Mouse (Mus musculus): ENCODE results near the gene Olfr457. TPM values are rescaled to one million over a fixed set of nuclear protein-coding genes. Genes with fewer than 3 reads are reported as not detected.

Olfr457 gene
- polyA plus RNA-seq (2017; shearing (Covaris generic)): 0.55 TPM

GRCm38 (mm10) chr6:42476235-42476634 lies at the start of gene Olfr457:
Gene Olfr457 (minus strand): TSS chr6:42476335.

GRCm38 (mm10) chr6:42487114-42487513 lies 11.0 kb upstream of the Olfr457 start, which contains the start of gene Olfr456:
Gene Olfr456 (minus strand): TSS chr6:42487214.

GRCm38 (mm10) chr6:42465096-42465495 lies 11.0 kb downstream of the Olfr457 start, which contains the start of gene Olfr458:
Gene Olfr458 (minus strand): TSS chr6:42465196.

GRCm38 (mm10) chr6:42434446-42434845 lies 41.7 kb downstream of the Olfr457 start, which contains the start of gene Tas2r126:
Gene Tas2r126 (plus strand): TSS chr6:42434535.

Other genes with a start within 250 kb of the Olfr457 start
- 7.2 TPM for gene Gstk1, start 230.4 kb downstream of the Olfr457 start, polyA plus RNA-seq (2017; shearing (Covaris generic))
- gene Tmem139, start 214.4 kb downstream of the Olfr457 start, polyA plus RNA-seq (2017; shearing (Covaris generic)): not detected
- 37.6 TPM for gene Casp2, start 211.3 kb downstream of the Olfr457 start, polyA plus RNA-seq (2017; shearing (Covaris generic))
- gene Clcn1, start 189.7 kb downstream of the Olfr457 start, polyA plus RNA-seq (2017; shearing (Covaris generic)): not detected
- not detected for gene Fam131b, start 151.7 kb downstream of the Olfr457 start, polyA plus RNA-seq (2017; shearing (Covaris generic))
- 202 TPM for gene Zyx, start 126.7 kb downstream of the Olfr457 start, polyA plus RNA-seq (2017; shearing (Covaris generic))
- 0.76 TPM for gene Epha1, start 103.1 kb downstream of the Olfr457 start, polyA plus RNA-seq (2017; shearing (Covaris generic))
- gene Tas2r143, start 76.1 kb downstream of the Olfr457 start, polyA plus RNA-seq (2017; shearing (Covaris generic)): not detected
- not detected for gene Tas2r135, start 70.9 kb downstream of the Olfr457 start, polyA plus RNA-seq (2017; shearing (Covaris generic))
- not detected for gene Tas2r126, start 41.8 kb downstream of the Olfr457 start, polyA plus RNA-seq (2017; shearing (Covaris generic))
- gene Olfr458, start 11.1 kb downstream of the Olfr457 start, polyA plus RNA-seq (2017; shearing (Covaris generic)): not detected
- gene Olfr456, start 10.9 kb upstream of the Olfr457 start, polyA plus RNA-seq (2017; shearing (Covaris generic)): not detected
- not detected for gene Olfr455, start 71.3 kb upstream of the Olfr457 start, polyA plus RNA-seq (2017; shearing (Covaris generic))
- not detected for gene Tcaf3, start 121.4 kb upstream of the Olfr457 start, polyA plus RNA-seq (2017; shearing (Covaris generic))
- gene Tcaf2, start 168.9 kb upstream of the Olfr457 start, polyA plus RNA-seq (2017; shearing (Covaris generic)): not detected
- gene Tcaf1, start 233.8 kb upstream of the Olfr457 start, polyA plus RNA-seq (2017; shearing (Covaris generic)): not detected